Mouse (Mus musculus) thymus, postnatal 14 days (tissue): ENCODE results near the gene Idua.

Experiments used
- DNase-seq: peaks from one replicate; pipeline ENCODE4 v3.0.0; 2021

Gene Idua

GRCm38 (mm10) chr5:108727425-108727824, 67.3 kb downstream of the Idua start:
- no peak for DNase-seq
